ENCODE assay signal across 8 mouse cellular contexts in genomic region chr6:114888922-114889321, GRCm38 (mm10).
DNase-seq lines count a peak whose midpoint lies in the region; ATAC-seq lines count a peak whose summit lies in the region.

No protein-coding gene starts in this region.

- H3K4me1 ChIP-seq in embryonic facial prominence, embryonic 10.5 days: peaks cover 93% of the 10 kb centered on the region
- peaks cover 52% of the 10 kb centered on the region for H3K4me1 ChIP-seq in midbrain, embryonic 14.5 days (ENCODE audit: control insufficient read depth, insufficient read depth, low read length)

- H3K36me3 ChIP-seq in embryonic facial prominence, embryonic 10.5 days (replicated peaks): peaks cover 63% of the 10 kb centered on the region
- H3K36me3 ChIP-seq in midbrain, embryonic 14.5 days (ENCODE audit: control insufficient read depth, insufficient read depth, low read length): 0 out of 2 replicates have a peak, but pooled peaks cover 4% of the 10 kb centered on the region

- 14% methylated on average over 13 of the region's 13 CpGs for WGBS in embryonic facial prominence, embryonic 10.5 days
- 11% methylated on average over 13 of the region's 13 CpGs for WGBS in midbrain, embryonic 14.5 days

- H3K27me3 ChIP-seq in embryonic facial prominence, embryonic 10.5 days (replicated peaks; ENCODE audit: low read depth, poor library complexity, severe bottlenecking): no peaks in the 10 kb centered on the region
- H3K27me3 ChIP-seq in midbrain, embryonic 14.5 days (ENCODE audit: control insufficient read depth, insufficient read depth, low read length): no peaks in the 10 kb centered on the region

- H3K4me2 ChIP-seq in midbrain, embryonic 14.5 days (ENCODE audit: low read length): 0 out of 2 replicates have a peak overlapping the region, but pooled peaks have one; percentile 9

- no peaks in the 10 kb centered on the region; the same call in 1 of the 2 replicates for H3K9me3 ChIP-seq in embryonic facial prominence, embryonic 10.5 days
- H3K9me3 ChIP-seq in midbrain, embryonic 14.5 days (ENCODE audit: control insufficient read depth, low read length): no peaks in the 10 kb centered on the region

- H3K27ac ChIP-seq in embryonic facial prominence, embryonic 10.5 days (replicated peaks): peak overlapping the region; percentile 76
- H3K27ac ChIP-seq in midbrain, embryonic 14.5 days (replicated peaks; ENCODE audit: low read depth, low read length): peak overlapping the region; percentile 15

- intact Hi-C loops in left cerebral cortex, postnatal 36 days (cut with DNase I): no loop called here

- H3K9ac ChIP-seq in midbrain, embryonic 14.5 days (replicated peaks; ENCODE audit: low read length): no peak overlapping the region; the same call in 1 of the 2 replicates

- ATAC-seq in midbrain, embryonic 14.5 days (ENCODE audit: low FRiP score, low TSS enrichment): peak; percentile 73; the same call in 1 of the 2 replicates
- no peak for ATAC-seq in activated CD4-positive, CD25-positive, alpha-beta regulatory T cell, adult 4 months

- DNase-seq in adrenal gland, adult 18-20 months (ENCODE audit: low spot score in 2 of 2): peak; percentile 66 to 73
- DNase-seq in embryonic facial prominence, embryonic 10.5 days (ENCODE audit: low spot score): peak; percentile 87
- peak; percentile 81 to 85 for DNase-seq in heart, adult 18-20 months
- peak; percentile 95 for DNase-seq in kidney, adult 11 months
- peak; percentile 67 to 76 for DNase-seq in left cerebral cortex, postnatal 36 days (ENCODE audit: low spot score in 2 of 2)
- peak; percentile 78 for DNase-seq in midbrain, embryonic 14.5 days
- DNase-seq in telencephalon, adult 2 months (ENCODE audit: low read depth, low spot score): peak; percentile 70

- 0 out of 2 replicates have a peak overlapping the region, but pooled peaks have one; percentile 13 for H3K4me3 ChIP-seq in embryonic facial prominence, embryonic 10.5 days
- H3K4me3 ChIP-seq in midbrain, embryonic 14.5 days (replicated peaks; ENCODE audit: low read depth, low read length): no peak overlapping the region
